Mouse (Mus musculus) cerebellum, postnatal 14 days (tissue): ENCODE measurements around the gene Cwc22.

ENCODE experiments used
- DNase-seq, 2 experiments: peaks; one replicate each; pipeline ENCODE4 v3.0.0; 2021; ENCODE audit warnings: mixed read lengths in 2 of 2

The Cwc22 gene

GRCm38 (mm10) chr2:77924003-77924402 lies 22.2 kb downstream of the Cwc22 start:
- no peak for DNase-seq

GRCm38 (mm10) chr2:77923182-77923581 lies 23.0 kb downstream of the Cwc22 start:
- DNase-seq: no peak

- DNase-seq: no peak
Measured at GRCm38 (mm10) chr2:77921307-77921706, 24.9 kb downstream of the Cwc22 start.

- no peak for DNase-seq
Measured at GRCm38 (mm10) chr2:77920621-77921020, 25.6 kb downstream of the Cwc22 start.

- DNase-seq: no peak
Measured at GRCm38 (mm10) chr2:77918474-77918873, 27.7 kb downstream of the Cwc22 start.

- peak; percentile 41 to 70 for DNase-seq
Measured at GRCm38 (mm10) chr2:77918006-77918405, 28.2 kb downstream of the Cwc22 start.

- no peak for DNase-seq
Measured at GRCm38 (mm10) chr2:77917360-77917734, 28.8 kb downstream of the Cwc22 start.

- DNase-seq: no peak
Measured at GRCm38 (mm10) chr2:77916586-77917359, 29.4 kb downstream of the Cwc22 start.

GRCm38 (mm10) chr2:77915187-77915586 lies 31.0 kb downstream of the Cwc22 start:
- DNase-seq: no peak

GRCm38 (mm10) chr2:77913628-77914027 lies 32.5 kb downstream of the Cwc22 start:
- DNase-seq: peak; percentile 51 to 61

- DNase-seq: no peak
Measured at GRCm38 (mm10) chr2:77912197-77912596, 34.0 kb downstream of the Cwc22 start.

GRCm38 (mm10) chr2:77911452-77911851 lies 34.7 kb downstream of the Cwc22 start:
- no peak for DNase-seq

GRCm38 (mm10) chr2:77910216-77910615 lies 36.0 kb downstream of the Cwc22 start:
- no peak for DNase-seq

GRCm38 (mm10) chr2:77907164-77907563 lies 39.0 kb downstream of the Cwc22 start:
- no peak for DNase-seq

- DNase-seq: no peak
Measured at GRCm38 (mm10) chr2:77905023-77905422, 41.2 kb downstream of the Cwc22 start.

- DNase-seq: no peak
Measured at GRCm38 (mm10) chr2:77904495-77904894, 41.7 kb downstream of the Cwc22 start.

GRCm38 (mm10) chr2:77903979-77904378 lies 42.2 kb downstream of the Cwc22 start:
- DNase-seq: no peak

GRCm38 (mm10) chr2:77903098-77903497 lies 43.1 kb downstream of the Cwc22 start:
- DNase-seq: no peak

- no peak for DNase-seq
Measured at GRCm38 (mm10) chr2:77901269-77901668, 44.9 kb downstream of the Cwc22 start.

GRCm38 (mm10) chr2:77900741-77901140 lies 45.4 kb downstream of the Cwc22 start:
- DNase-seq: no peak

- DNase-seq: no peak
Measured at GRCm38 (mm10) chr2:77900111-77900510, 46.1 kb downstream of the Cwc22 start.

GRCm38 (mm10) chr2:77898436-77898835 lies 47.7 kb downstream of the Cwc22 start:
- DNase-seq: no peak

GRCm38 (mm10) chr2:77897988-77898387 lies 48.2 kb downstream of the Cwc22 start:
- no peak for DNase-seq

- DNase-seq: no peak
Measured at GRCm38 (mm10) chr2:77897558-77897899, 48.6 kb downstream of the Cwc22 start.
